Mouse (Mus musculus) CH12.LX (cell line): ENCODE results near the gene Emilin3. TPM values are rescaled to one million over a fixed set of nuclear protein-coding genes. Genes with fewer than 3 reads are reported as not detected.

ENCODE experiments used
- DNase-seq: peaks from one replicate; pipeline ENCODE4 v3.0.0-alpha.2; 2013; ENCODE audit errors: extremely low read depth
- H3K27ac ChIP-seq: 2 replicates; pipeline ENCODE4 v1.5.1; 2012; ENCODE audit warnings: low read depth, mild to moderate bottlenecking, control low read depth, moderate library complexity; ENCODE audit not compliant: insufficient read depth
- H3K27me3 ChIP-seq: replicated peaks from 2 replicates; pipeline ENCODE3; 2012; ENCODE audit warnings: inconsistent platforms
- H3K36me3 ChIP-seq, 2 experiments: replicated peaks in 1 of 2; 2 replicates each; pipeline versions ENCODE3 to v1.6.1; 2012; ENCODE audit warnings: inconsistent platforms in 1 of 2, low read length in 1 of 2, mild to moderate bottlenecking in 1 of 2, mixed read lengths in 1 of 2, moderate library complexity in 1 of 2; ENCODE audit not compliant: control insufficient read depth in 1 of 2, insufficient read depth in 1 of 2
- H3K4me1 ChIP-seq, 2 experiments: 2 replicates each; pipeline ENCODE4 v1.6.1; 2012; ENCODE audit warnings: inconsistent platforms in 1 of 2, moderate library complexity in 1 of 2; ENCODE audit not compliant: insufficient read depth in 2 of 2, control insufficient read depth in 1 of 2
- H3K4me2 ChIP-seq: 2 replicates; pipeline ENCODE4 v1.6.1; 2012; ENCODE audit warnings: low read depth, mild to moderate bottlenecking, control low read depth; ENCODE audit not compliant: poor library complexity, insufficient read depth, severe bottlenecking
- H3K4me3 ChIP-seq, 3 experiments: fragments of 150-350 bp in 1 of 3; sonication (generic) in 1 of 3; replicated peaks in 1 of 3; 2 replicates each; pipeline versions ENCODE3 to v1.5.1; 2011 to 2012; ENCODE audit warnings: low read depth in 2 of 3, low read length in 2 of 3, mild to moderate bottlenecking in 2 of 3, moderate library complexity in 2 of 3, control low read depth in 1 of 3, improper control_type of control experiment in 1 of 3, inconsistent platforms in 1 of 3, mixed read lengths in 1 of 3; ENCODE audit not compliant: poor library complexity in 1 of 3
- H3K79me2 ChIP-seq: replicated peaks from 2 replicates; pipeline ENCODE4 v1.6.1; 2012; ENCODE audit warnings: mild to moderate bottlenecking, moderate library complexity; ENCODE audit not compliant: control insufficient read depth, poor library complexity, insufficient read depth, severe bottlenecking; ENCODE audit errors: extremely low read depth
- H3K9ac ChIP-seq: 2 replicates; pipeline ENCODE4 v1.6.1; 2012; ENCODE audit warnings: low read depth, mild to moderate bottlenecking, control low read depth, moderate library complexity; ENCODE audit not compliant: insufficient read depth
- H3K9me3 ChIP-seq: replicated peaks from 2 replicates; pipeline ENCODE3; 2012; ENCODE audit warnings: low read length, inconsistent platforms, mixed read lengths
- BHLHE40 ChIP-seq: IDR thresholded peaks from 2 replicates; pipeline ENCODE4 v1.6.1; 2011; ENCODE audit warnings: mild to moderate bottlenecking, low read depth, low read length, improper control_type of control experiment
- CHD2 ChIP-seq: IDR thresholded peaks from 2 replicates; pipeline ENCODE4 v1.6.1; 2011; ENCODE audit warnings: low read length, improper control_type of control experiment
- CTCF ChIP-seq, 2 experiments: IDR thresholded peaks in 1 of 2; conservative IDR thresholded peaks in 1 of 2; 2 replicates each; pipeline ENCODE4 v1.5.1; 2011 to 2012; ENCODE audit warnings: low read depth in 2 of 2, low read length in 2 of 2, improper control_type of control experiment in 1 of 2, inconsistent platforms in 1 of 2, mild to moderate bottlenecking in 1 of 2, moderate library complexity in 1 of 2
- ELF1 ChIP-seq: IDR thresholded peaks from 2 replicates; pipeline ENCODE4 v1.6.1; 2014; ENCODE audit warnings: low read depth, mild to moderate bottlenecking, inconsistent platforms, low read length, improper control_type of control experiment
- ETS1 ChIP-seq: conservative IDR thresholded peaks from 2 replicates; pipeline ENCODE4 v1.6.1; 2012; ENCODE audit warnings: low read depth, mild to moderate bottlenecking, inconsistent platforms, low read length, improper control_type of control experiment, moderate library complexity
- HCFC1 ChIP-seq: IDR thresholded peaks from 2 replicates; pipeline ENCODE4 v1.6.1; 2012; ENCODE audit warnings: low read depth, mild to moderate bottlenecking, inconsistent platforms, low read length, improper control_type of control experiment
- JUN ChIP-seq: IDR thresholded peaks from 2 replicates; pipeline ENCODE4 v1.6.1; 2011; ENCODE audit warnings: low read depth, mild to moderate bottlenecking, low read length, improper control_type of control experiment, moderate library complexity; ENCODE audit not compliant: insufficient read depth
- MAX ChIP-seq: IDR thresholded peaks from 2 replicates; pipeline ENCODE4 v1.6.1; 2011; ENCODE audit warnings: low read length, improper control_type of control experiment
- MEF2A ChIP-seq: IDR thresholded peaks from 2 replicates; pipeline ENCODE4 v1.6.1; 2014; ENCODE audit warnings: low read depth, mild to moderate bottlenecking, inconsistent platforms, low read length, improper control_type of control experiment, borderline replicate concordance
- POLR2A ChIP-seq: IDR thresholded peaks from 2 replicates; pipeline ENCODE4 v1.6.1; 2011; ENCODE audit warnings: low read depth, mild to moderate bottlenecking, improper control_type of control experiment, low read length
- RAD21 ChIP-seq: IDR thresholded peaks from 2 replicates; pipeline ENCODE4 v1.6.1; 2011; ENCODE audit warnings: low read depth, mild to moderate bottlenecking, low read length, improper control_type of control experiment, moderate library complexity
- SIN3A ChIP-seq: IDR thresholded peaks from 2 replicates; pipeline ENCODE4 v1.6.1; 2012; ENCODE audit warnings: low read length, improper control_type of control experiment, inconsistent platforms
- SMC3 ChIP-seq: IDR thresholded peaks from 2 replicates; pipeline ENCODE4 v1.6.1; 2011; ENCODE audit warnings: low read depth, low read length, improper control_type of control experiment
- TBP ChIP-seq: conservative IDR thresholded peaks from 2 replicates; pipeline ENCODE4 v1.6.1; 2011; ENCODE audit warnings: low read depth, low read length, improper control_type of control experiment
- TCF12 ChIP-seq: IDR thresholded peaks from 2 replicates; pipeline ENCODE4 v1.6.1; 2014; ENCODE audit warnings: low read depth, mild to moderate bottlenecking, inconsistent platforms, low read length, improper control_type of control experiment
- USF1 ChIP-seq: IDR thresholded peaks from 2 replicates; pipeline ENCODE4 v1.6.1; 2014; ENCODE audit warnings: low read depth, mild to moderate bottlenecking, inconsistent platforms, low read length, improper control_type of control experiment
- USF2 ChIP-seq: conservative IDR thresholded peaks from 2 replicates; pipeline ENCODE4 v1.6.1; 2011; ENCODE audit warnings: low read depth, low read length, improper control_type of control experiment
- ZC3H11A ChIP-seq: IDR thresholded peaks from 2 replicates; pipeline ENCODE4 v1.6.1; 2012; ENCODE audit warnings: low read depth, mild to moderate bottlenecking, inconsistent platforms, low read length, improper control_type of control experiment
- dilution Hi-C: fragments of 300-500 bp; cut with MboI; formaldehyde crosslinking; loops from 2 replicates; pipeline ENCODE4 v1.14.3; 2020; ENCODE audit warnings: low sequenced_read_pairs; ENCODE audit not compliant: extremely low pct_unique_long_range_greater_than_20kb, extremely low pct_ligation_motif_present
- in situ Hi-C: fragments of 300-500 bp; cut with MboI; formaldehyde crosslinking; loops from 3 replicates; pipeline ENCODE4 v1.14.3; 2019; ENCODE audit warnings: low sequenced_read_pairs, low pct_ligation_motif_present, low pct_unique_long_range_greater_than_20kb, mixed read lengths
- polyA plus RNA-seq: library from polyadenylated mRNA; unstranded; fragments of >175 nt; gene quantifications from 2 replicates; pipeline ENCODE4 v1.2.1, GENCODE M21; 2012; ENCODE audit warnings: low read depth; ENCODE audit not compliant: insufficient read length
- total RNA-seq, 2 experiments: library from RNA; depleted of rRNA; stranded (reverse); fragments of 300-350 nt in 1 of 2; fragments of >200 nt in 1 of 2; gene quantifications; 2 replicates each; pipeline ENCODE4 v1.2.3; 2012 to 2014

The Emilin3 gene
- total and polyA plus RNA-seq, 3 experiments = not detected

- H3K27ac ChIP-seq = no peak overlapping the region
- no peaks in the 10 kb centered on the region for H3K36me3 ChIP-seq
- DNase-seq = no peak
- in situ Hi-C loops (no loop called here), dilution Hi-C loops (no loop called here)
- no peaks in the 10 kb centered on the region for H3K4me1 ChIP-seq
- peaks cover 2% of the 10 kb centered on the region for H3K9me3 ChIP-seq
- H3K4me3 ChIP-seq = no peak overlapping the region
- no peak overlapping the region for H3K9ac ChIP-seq
- peaks cover 1% of the 10 kb centered on the region for H3K27me3 ChIP-seq
- no peaks in the 10 kb centered on the region for H3K79me2 ChIP-seq
- no peak overlapping the region for H3K4me2 ChIP-seq
- TF ChIP-seq USF2 (no peak), HCFC1 (no peak), MAX (no peak), JUN (no peak), TCF12 (no peak), TBP (no peak), ETS1 (no peak), MEF2A (no peak), SIN3A (no peak), USF1 (no peak)
Measured at GRCm38 (mm10) chr2:160891045-160891444, 21.1 kb downstream of the Emilin3 start.

DNA sequence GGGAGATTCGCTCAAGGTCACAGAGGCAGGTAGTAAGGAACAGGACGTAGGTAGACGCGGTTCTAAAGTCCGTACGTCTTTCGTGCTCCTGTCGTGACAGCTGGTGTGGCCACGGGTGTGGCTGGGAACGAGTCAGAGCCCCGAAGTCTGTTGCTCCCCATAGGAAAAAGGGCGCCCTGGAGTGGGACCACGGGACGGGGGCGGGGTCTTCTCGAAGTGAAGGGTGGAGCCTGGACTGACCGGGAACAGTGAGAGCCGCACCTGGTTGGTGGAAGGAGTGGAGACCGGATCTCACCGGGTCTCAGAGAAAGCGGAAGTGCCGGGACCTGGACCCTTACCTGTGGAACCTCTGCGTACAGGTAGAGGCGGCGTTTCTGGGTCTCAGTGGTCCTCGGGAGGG lies 24.3 kb downstream of the Emilin3 start:
- Histone ChIP-seq H3K9ac (no peak overlapping the region; the same call in 1 of the 2 replicates), H3K79me2 (no peaks in the 10 kb centered on the region), H3K36me3 (no peaks in the 10 kb centered on the region), H3K4me3 (peak overlapping the region in 2 of 3 experiments; percentile 19 to 60), H3K4me1 (no peaks in the 10 kb centered on the region), H3K4me2 (peak overlapping the region; percentile 79), H3K27ac (no peak overlapping the region), H3K27me3 (peaks cover 1% of the 10 kb centered on the region), H3K9me3 (no peaks in the 10 kb centered on the region)
- in situ Hi-C loops = loop anchor here (10.0 kb wide), 1 partner anchor 173 kb away; no protein-coding TSS in a partner anchor
- TF ChIP-seq MEF2A (no peak), ELF1 (peak; percentile 64), CTCF (conservative IDR thresholded peaks at IDR 0.05 in 1 of 2, IDR thresholded peaks at IDR 0.05 in 1 of 2; ENCODE audit: low read depth in 2 of 2, low read length in 2 of 2) (no peak)
- dilution Hi-C loops = no loop called here
- no peak for DNase-seq

- H3K9ac ChIP-seq = no peak overlapping the region
- no peak overlapping the region for H3K27ac ChIP-seq
- TF ChIP-seq ZC3H11A (0 out of 2 replicates have a peak, but pooled peaks have one; percentile 4), POLR2A (no peak), SIN3A (no peak; the same call in 1 of the 2 replicates), RAD21 (peak; percentile 90), CHD2 (no peak), SMC3 (peak; percentile 79), MEF2A (peak; percentile 40; the same call in 1 of the 2 replicates), TCF12 (no peak), CTCF (conservative IDR thresholded peaks at IDR 0.05 in 1 of 2, IDR thresholded peaks at IDR 0.05 in 1 of 2; ENCODE audit: low read depth in 2 of 2, low read length in 2 of 2) (peak; percentile 46 to 91; a peak in 3 of 4 replicates), BHLHE40 (no peak)
- H3K4me3 ChIP-seq = peak overlapping the region in 1 of 3 experiments; percentile 60
- dilution Hi-C loops (no loop called here), in situ Hi-C loops (loop anchor here (10.0 kb wide), 1 partner anchor 172 kb away; no protein-coding TSS in a partner anchor)
- H3K9me3 ChIP-seq = no peaks in the 10 kb centered on the region
- peak; percentile 41 for DNase-seq
- no peaks in the 10 kb centered on the region for H3K36me3 ChIP-seq
- H3K79me2 ChIP-seq = no peaks in the 10 kb centered on the region
- H3K4me2 ChIP-seq = peak overlapping the region; percentile 79
- peaks cover 1% of the 10 kb centered on the region for H3K27me3 ChIP-seq
- H3K4me1 ChIP-seq = no peaks in the 10 kb centered on the region
Measured at GRCm38 (mm10) chr2:160887284-160887683, 24.8 kb downstream of the Emilin3 start.
